In genomic region chr9:14558332-14558731, GRCm38 (mm10) we compare ENCODE assay signal across 17 mouse cellular contexts. TPM values are rescaled to one million over a fixed set of nuclear protein-coding genes. Genes with fewer than 3 reads are reported as not detected.
"Had no signal": no experiment of that assay in that cellular context is flagged by ENCODE, and none has a peak within 500 bp of the region (broad histone marks: within the 10 kb centered on the region; RNA-seq: fewer than 3 reads in every experiment).

No protein-coding gene starts in this region.

- H3K9ac ChIP-seq: neural tube, embryonic 13.5 days; neural tube, embryonic 15.5 days; stomach, embryonic 15.5 days had no signal

- H3K27me3 ChIP-seq: neural tube, embryonic 13.5 days; neural tube, embryonic 15.5 days; stomach, embryonic 15.5 days had no signal

- H3K27ac ChIP-seq: neural tube, embryonic 13.5 days; neural tube, embryonic 15.5 days; stomach, embryonic 15.5 days; stomach, postnatal 0 days had no signal

- H3K4me1 ChIP-seq: neural tube, embryonic 13.5 days; stomach, embryonic 15.5 days had no signal

- H3K9me3 ChIP-seq: neural tube, embryonic 13.5 days; neural tube, embryonic 15.5 days; stomach, embryonic 15.5 days had no signal

- H3K4me3 ChIP-seq: neural tube, embryonic 13.5 days; neural tube, embryonic 15.5 days; stomach, embryonic 15.5 days had no signal

- DNase-seq: retina, postnatal 1 day; right cerebral cortex, adult 18-20 months; right cerebral cortex, postnatal 14 days; right cerebral cortex, postnatal 25 days; right cerebral cortex, postnatal 4 days; spleen, adult 18-20 months; thymus, adult 18-20 months; thymus, adult 2 months; thymus, postnatal 14 days; thymus, postnatal 25 days; thymus, postnatal 36 days; thymus, postnatal 4 days had no signal

- H3K4me2 ChIP-seq: neural tube, embryonic 13.5 days; neural tube, embryonic 15.5 days; stomach, embryonic 15.5 days had no signal

RNA-seq across cellular contexts. Expression of gene Kdm4d, which starts 58.0 kb away (rescaled TPM):
- polyA plus RNA-seq: small intestine, adult 2 months had no signal
